Mouse (Mus musculus): ENCODE measurements around the gene Reps2. TPM values are rescaled to one million over a fixed set of nuclear protein-coding genes. Genes with fewer than 3 reads are reported as not detected.

Gene Reps2
- polyA plus RNA-seq, 1 experiment from 2014 or later, result 1.6 TPM

GRCm38 (mm10) chrX:162660182-162660581, 16.7 kb upstream of the Reps2 start:
- H3K4me2 ChIP-seq (replicated peaks; ENCODE audit: low read depth, low read length), result no peak overlapping the region
- no peak overlapping the region for H3K27ac ChIP-seq (ENCODE audit: low read length)
- no peak overlapping the region for H3K9ac ChIP-seq (replicated peaks; ENCODE audit: low read depth)
- H3K36me3 ChIP-seq (ENCODE audit: insufficient read depth, low read length), result no peaks in the 10 kb centered on the region
- no peak overlapping the region for H3K4me3 ChIP-seq (ENCODE audit: low read depth, low read length)
- no peaks in the 10 kb centered on the region for H3K4me1 ChIP-seq (ENCODE audit: insufficient read depth, low read depth, low read length)
- DNase-seq (ENCODE audit: low spot score), result no peak
- TF ChIP-seq CTCF (IDR thresholded peaks at IDR 0.05), result no peak
- no peak for TF ChIP-seq EP300 (IDR thresholded peaks at IDR 0.05)
- no peak for ATAC-seq
- WGBS, result 56% methylated on average over 1 of the region's 1 CpGs
- H3K27me3 ChIP-seq (replicated peaks; ENCODE audit: insufficient read depth, low read length), result no peaks in the 10 kb centered on the region
- no peaks in the 10 kb centered on the region for H3K9me3 ChIP-seq (ENCODE audit: low read length)

- Histone ChIP-seq H3K9ac (replicated peaks; ENCODE audit: low read depth) (no peak overlapping the region), H3K27me3 (replicated peaks; ENCODE audit: insufficient read depth, low read length) (no peaks in the 10 kb centered on the region), H3K36me3 (ENCODE audit: insufficient read depth, low read length) (no peaks in the 10 kb centered on the region), H3K4me2 (replicated peaks; ENCODE audit: low read depth, low read length) (no peak overlapping the region), H3K4me3 (ENCODE audit: low read depth, low read length) (no peak overlapping the region), H3K27ac (ENCODE audit: low read length) (no peak overlapping the region), H3K4me1 (ENCODE audit: insufficient read depth, low read depth, low read length) (no peaks in the 10 kb centered on the region), H3K9me3 (ENCODE audit: low read length) (no peaks in the 10 kb centered on the region)
- no peak for TF ChIP-seq CTCF (IDR thresholded peaks at IDR 0.05)
- TF ChIP-seq EP300 (IDR thresholded peaks at IDR 0.05), result no peak
- DNase-seq (ENCODE audit: low spot score) (no peak), ATAC-seq (no peak)
- 60% methylated on average over 7 of the region's 7 CpGs for WGBS
These were observed 10.1 kb upstream of the Reps2 start for GRCm38 (mm10) chrX:162653518-162653917.

- no peak overlapping the region for H3K27ac ChIP-seq (ENCODE audit: low read length)
- no peaks in the 10 kb centered on the region for H3K27me3 ChIP-seq (replicated peaks; ENCODE audit: insufficient read depth, low read length)
- H3K36me3 ChIP-seq (ENCODE audit: insufficient read depth, low read length), result no peaks in the 10 kb centered on the region
- 74% methylated on average over 3 of the region's 3 CpGs for WGBS
- ATAC-seq, result no peak
- no peaks in the 10 kb centered on the region for H3K4me1 ChIP-seq (ENCODE audit: insufficient read depth, low read depth, low read length)
- H3K9ac ChIP-seq (replicated peaks; ENCODE audit: low read depth), result no peak overlapping the region
- TF ChIP-seq EP300 (IDR thresholded peaks at IDR 0.05) (no peak), CTCF (IDR thresholded peaks at IDR 0.05) (no peak)
- no peak for DNase-seq (ENCODE audit: low spot score)
- H3K4me3 ChIP-seq (ENCODE audit: low read depth, low read length), result no peak overlapping the region
- H3K4me2 ChIP-seq (replicated peaks; ENCODE audit: low read depth, low read length), result no peak overlapping the region
- H3K9me3 ChIP-seq (ENCODE audit: low read length), result no peaks in the 10 kb centered on the region
These were observed 9.0 kb upstream of the Reps2 start for GRCm38 (mm10) chrX:162652445-162652844.

- no peaks in the 10 kb centered on the region for H3K36me3 ChIP-seq (ENCODE audit: insufficient read depth, low read length)
- H3K4me2 ChIP-seq (replicated peaks; ENCODE audit: low read depth, low read length), result no peak overlapping the region
- TF ChIP-seq EP300 (IDR thresholded peaks at IDR 0.05) (no peak), CTCF (IDR thresholded peaks at IDR 0.05) (no peak)
- H3K9ac ChIP-seq (replicated peaks; ENCODE audit: low read depth), result no peak overlapping the region
- H3K4me1 ChIP-seq (ENCODE audit: insufficient read depth, low read depth, low read length), result no peaks in the 10 kb centered on the region
- H3K9me3 ChIP-seq (ENCODE audit: low read length), result no peaks in the 10 kb centered on the region
- DNase-seq (ENCODE audit: low spot score), result no peak
- H3K27me3 ChIP-seq (replicated peaks; ENCODE audit: insufficient read depth, low read length), result no peaks in the 10 kb centered on the region
- H3K27ac ChIP-seq (ENCODE audit: low read length), result no peak overlapping the region
- H3K4me3 ChIP-seq (ENCODE audit: low read depth, low read length), result no peak overlapping the region
- no peak for ATAC-seq
These were observed 7.7 kb upstream of the Reps2 start for GRCm38 (mm10) chrX:162651125-162651524.

GRCm38 (mm10) chrX:162643789-162644092, 292 bp upstream of the Reps2 start:
- Histone ChIP-seq H3K4me2 (replicated peaks; ENCODE audit: low read depth, low read length) (peak overlapping the region; percentile 72), H3K9me3 (ENCODE audit: low read length) (no peaks in the 10 kb centered on the region), H3K27me3 (replicated peaks; ENCODE audit: insufficient read depth, low read length) (no peaks in the 10 kb centered on the region), H3K27ac (ENCODE audit: low read length) (no peak overlapping the region), H3K9ac (replicated peaks; ENCODE audit: low read depth) (no peak overlapping the region), H3K4me1 (ENCODE audit: insufficient read depth, low read depth, low read length) (no peaks in the 10 kb centered on the region), H3K4me3 (ENCODE audit: low read depth, low read length) (0 out of 2 replicates have a peak overlapping the region, but pooled peaks have one; percentile 46), H3K36me3 (ENCODE audit: insufficient read depth, low read length) (no peaks in the 10 kb centered on the region)
- ATAC-seq, result no peak
- 17% methylated on average over 2 of the region's 4 CpGs for WGBS
- no peak for DNase-seq (ENCODE audit: low spot score)
- no peak for TF ChIP-seq CTCF (IDR thresholded peaks at IDR 0.05)
- TF ChIP-seq EP300 (IDR thresholded peaks at IDR 0.05), result no peak

- no peak for TF ChIP-seq CTCF (IDR thresholded peaks at IDR 0.05)
- no peak for TF ChIP-seq EP300 (IDR thresholded peaks at IDR 0.05)
- no peak overlapping the region for H3K9ac ChIP-seq (replicated peaks; ENCODE audit: low read depth)
These were observed 903 bp downstream of the Reps2 start for GRCm38 (mm10) chrX:162642402-162643090.

GRCm38 (mm10) chrX:162641764-162642163, 1.7 kb downstream of the Reps2 start:
- Histone ChIP-seq H3K27me3 (replicated peaks; ENCODE audit: insufficient read depth, low read length) (no peaks in the 10 kb centered on the region), H3K9me3 (ENCODE audit: low read length) (no peaks in the 10 kb centered on the region), H3K27ac (ENCODE audit: low read length) (no peak overlapping the region), H3K9ac (replicated peaks; ENCODE audit: low read depth) (no peak overlapping the region), H3K4me1 (ENCODE audit: insufficient read depth, low read depth, low read length) (no peaks in the 10 kb centered on the region), H3K36me3 (ENCODE audit: insufficient read depth, low read length) (no peaks in the 10 kb centered on the region), H3K4me2 (replicated peaks; ENCODE audit: low read depth, low read length) (no peak overlapping the region), H3K4me3 (ENCODE audit: low read depth, low read length) (no peak overlapping the region)
- no peak for TF ChIP-seq EP300 (IDR thresholded peaks at IDR 0.05)
- TF ChIP-seq CTCF (IDR thresholded peaks at IDR 0.05), result no peak
- no peak for ATAC-seq
- DNase-seq (ENCODE audit: low spot score), result no peak
- WGBS, result 59% methylated on average over 4 of the region's 4 CpGs

More at GRCm38 (mm10) chrX:162642402-162643090, 903 bp downstream of the Reps2 start:
- Histone ChIP-seq H3K36me3 (ENCODE audit: insufficient read depth, low read length) (no peaks in the 10 kb centered on the region), H3K4me1 (ENCODE audit: insufficient read depth, low read depth, low read length) (no peaks in the 10 kb centered on the region), H3K9me3 (ENCODE audit: low read length) (no peaks in the 10 kb centered on the region), H3K4me2 (replicated peaks; ENCODE audit: low read depth, low read length) (peak overlapping the region; percentile 72), H3K27me3 (replicated peaks; ENCODE audit: insufficient read depth, low read length) (no peaks in the 10 kb centered on the region), H3K4me3 (ENCODE audit: low read depth, low read length) (peak overlapping the region; percentile 46), H3K27ac (ENCODE audit: low read length) (no peak overlapping the region)
- WGBS, result 42% methylated on average over 11 of the region's 11 CpGs
- ATAC-seq (no peak), DNase-seq (ENCODE audit: low spot score) (no peak)

All from lung, postnatal 0 days (tissue).